Mouse (Mus musculus) frontal cortex, postnatal 10 days (tissue): Measurements from ENCODE around the gene Olfr1084.
"Not testable (repeated sequence)": the region's sequence is repeated elsewhere in the genome, so short reads cannot be mapped to it uniquely, and the experiment has no call there.

Experiments used
- DNase-seq, 2 experiments: peaks; one replicate each; pipeline ENCODE4 v3.0.0; 2022; ENCODE audit warnings: low spot score in 2 of 2, mixed read lengths in 1 of 2

The Olfr1084 gene

DNA sequence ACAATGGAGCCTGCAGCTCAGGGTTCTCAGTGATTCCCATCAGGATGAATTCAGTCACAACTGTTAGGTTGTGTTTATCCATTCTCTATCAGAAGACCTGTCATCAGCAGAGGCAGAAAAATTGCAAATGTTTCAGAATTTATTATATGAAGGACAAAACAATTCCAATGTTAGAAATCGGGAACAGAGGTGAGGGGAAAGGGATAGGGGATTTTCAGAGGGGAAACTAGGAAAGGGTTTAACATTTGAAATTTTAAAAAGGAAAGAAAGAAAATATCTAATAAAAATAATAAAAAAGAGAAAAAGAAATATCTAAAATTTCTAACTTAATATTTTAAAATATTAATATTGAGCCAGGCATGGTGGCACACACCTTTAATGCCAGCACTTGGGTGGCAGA lies at the start of gene Olfr1084:
Olfr1084 (minus strand) TSS at position 101 of the 400 bp plus-strand sequence.
- DNase-seq, result not testable (repeated sequence)

DNA sequence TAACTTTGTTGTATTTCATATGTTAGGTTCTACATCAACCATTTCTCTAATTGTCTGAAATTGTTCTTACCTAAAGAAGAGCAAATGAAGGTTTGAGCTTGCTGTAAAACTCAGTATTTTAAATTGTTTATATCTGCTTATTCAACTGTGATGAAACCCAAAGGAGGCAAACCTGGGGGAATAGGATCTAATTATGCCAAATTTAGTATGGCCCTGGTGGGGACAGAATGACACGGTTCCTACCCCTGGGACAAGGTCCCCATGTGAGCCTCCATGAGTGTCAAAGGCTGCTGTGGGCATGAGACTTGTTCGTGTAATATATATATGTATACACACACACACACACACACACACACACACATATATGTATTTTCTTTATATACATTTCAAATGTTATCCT lies 40.5 kb upstream of the Olfr1084 start, which contains the start of gene Olfr1086:
Olfr1086 (minus strand) TSS at position 101 of the 400 bp plus-strand sequence.
- no peak for DNase-seq

GRCm38 (mm10) chr2:86661919-86662318 lies 22.4 kb upstream of the Olfr1084 start, which contains the start of gene Olfr1085:
Gene Olfr1085 (minus strand): TSS chr2:86662019.
- no peak for DNase-seq

DNA sequence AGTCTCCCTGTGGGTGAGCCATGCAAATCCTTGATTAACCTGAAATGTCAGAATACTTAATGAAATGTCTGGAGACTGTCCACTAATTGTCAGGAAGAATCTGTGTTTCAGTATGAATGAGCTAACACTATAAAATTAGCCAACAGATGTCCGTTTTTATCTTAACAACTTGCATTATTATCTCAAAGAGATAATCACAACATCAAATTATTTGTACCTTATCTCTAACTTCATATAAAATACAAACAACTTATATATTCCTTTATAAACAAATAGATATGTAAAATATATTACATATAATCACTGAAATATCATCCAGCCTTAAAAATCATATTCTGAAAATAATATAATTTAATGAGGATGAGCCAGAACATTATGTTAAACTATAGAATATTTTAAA lies 40.7 kb downstream of the Olfr1084 start, which contains the start of gene Olfr1082:
Olfr1082 (minus strand) TSS at position 101 of the 400 bp plus-strand sequence.
- DNase-seq, result not testable (repeated sequence)
